Mouse (Mus musculus) intestine, postnatal 0 days (tissue): ENCODE data around the gene Abcc2. TPM values are rescaled to one million over a fixed set of nuclear protein-coding genes. Genes with fewer than 3 reads are reported as not detected.

ENCODE experiments used
- ATAC-seq: fragments of 200-750 bp; cut with Nextera tagmentation; 2 replicates; pipeline ENCODE4 v1.8.0; 2017; ENCODE audit warnings: mild to moderate bottlenecking, moderate TSS enrichment, moderate library complexity
- H3K27ac ChIP-seq: fragments of 300-500 bp; sonication (generic); 2 replicates; pipeline ENCODE4 v1.5.1; 2014; ENCODE audit warnings: mild to moderate bottlenecking, low read depth, low read length, moderate library complexity
- H3K27me3 ChIP-seq: fragments of 300-500 bp; sonication (generic); replicated peaks from 2 replicates; pipeline ENCODE4 v1.6.1; 2014; ENCODE audit warnings: low read length, mixed read lengths; ENCODE audit not compliant: control insufficient read depth, insufficient read depth
- H3K36me3 ChIP-seq: fragments of 300-500 bp; sonication (generic); 2 replicates; pipeline ENCODE4 v1.6.1; 2014; ENCODE audit warnings: mild to moderate bottlenecking, moderate library complexity; ENCODE audit not compliant: control insufficient read depth, insufficient read depth
- H3K4me1 ChIP-seq: fragments of 300-500 bp; sonication (generic); replicated peaks from 2 replicates; pipeline ENCODE4 v1.6.1; 2014; ENCODE audit warnings: antibody characterized with exemption, low read length, mixed read lengths; ENCODE audit not compliant: control insufficient read depth, insufficient read depth
- H3K4me2 ChIP-seq: fragments of 300-500 bp; sonication (generic); replicated peaks from 2 replicates; pipeline ENCODE4 v1.6.1; 2014; ENCODE audit warnings: low read depth, mild to moderate bottlenecking, moderate library complexity
- H3K4me3 ChIP-seq: fragments of 300-500 bp; sonication (generic); 2 replicates; pipeline ENCODE4 v1.5.1; 2014; ENCODE audit warnings: low read depth, low read length
- H3K9ac ChIP-seq: fragments of 300-500 bp; sonication (generic); 2 replicates; pipeline ENCODE4 v1.6.1; 2014; ENCODE audit warnings: mild to moderate bottlenecking, low read depth, low read length
- H3K9me3 ChIP-seq: fragments of 300-500 bp; sonication (generic); 2 replicates; pipeline ENCODE4 v1.6.1; 2016; ENCODE audit warnings: mixed run types; ENCODE audit not compliant: control insufficient read depth
- CTCF ChIP-seq: sonication (generic); IDR thresholded peaks from 2 replicates; pipeline ENCODE4 v1.5.1; 2016; ENCODE audit warnings: low read depth, mild to moderate bottlenecking, control low read depth, antibody characterized with exemption, moderate library complexity
- WGBS: fragments of 180-500 bp; shearing (Covaris S2); extraction: QIAGEN DNeasy Blood & Tissue Kit; methylation state at CpG from one replicate; pipeline ENCODE4 v1.1.7; 2014; 5-methylcytosine and 5-hydroxymethylcytosine counted together
- polyA plus RNA-seq: library from polyadenylated mRNA; unstranded; fragments of >200 nt; fragmentation: Nextera tagmentation; extraction: Ambion mirVana; gene quantifications from 2 replicates; pipeline ENCODE4 v1.2.1, GENCODE M21; 2015

Abcc2 gene
- polyA plus RNA-seq, 1 experiment from 2014 or later = 90.5 TPM

DNA sequence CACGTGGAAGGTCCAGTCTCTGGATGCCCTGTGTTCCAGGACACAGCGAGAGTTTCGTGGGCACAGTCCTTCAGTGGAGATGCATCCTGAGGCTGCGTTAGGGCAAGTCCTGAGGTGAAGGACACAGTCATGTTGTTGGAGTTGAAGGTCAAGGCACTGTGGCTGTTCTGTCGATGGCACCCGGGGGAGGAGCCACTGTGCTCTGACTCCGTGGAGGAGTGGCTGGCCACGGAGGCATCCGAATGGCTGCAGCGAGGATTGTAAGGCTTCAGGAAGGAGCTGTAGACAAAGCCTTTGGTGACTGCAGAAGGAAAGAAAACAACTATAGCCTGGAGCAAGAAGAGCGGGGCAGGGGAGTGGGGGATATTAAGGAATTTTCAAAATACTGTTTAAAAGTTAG lies 68.0 kb downstream of the Abcc2 start:
- H3K9me3 ChIP-seq = no peaks in the 10 kb centered on the region
- no peaks in the 10 kb centered on the region for H3K27me3 ChIP-seq
- no peak overlapping the region for H3K4me3 ChIP-seq
- TF ChIP-seq CTCF = no peak
- H3K9ac ChIP-seq = no peak overlapping the region
- no peak for ATAC-seq
- no peaks in the 10 kb centered on the region for H3K4me1 ChIP-seq
- H3K4me2 ChIP-seq = no peak overlapping the region
- WGBS = 90% methylated on average over 11 of the region's 11 CpGs
- no peak overlapping the region for H3K27ac ChIP-seq
- peaks cover 92% of the 10 kb centered on the region for H3K36me3 ChIP-seq

DNA sequence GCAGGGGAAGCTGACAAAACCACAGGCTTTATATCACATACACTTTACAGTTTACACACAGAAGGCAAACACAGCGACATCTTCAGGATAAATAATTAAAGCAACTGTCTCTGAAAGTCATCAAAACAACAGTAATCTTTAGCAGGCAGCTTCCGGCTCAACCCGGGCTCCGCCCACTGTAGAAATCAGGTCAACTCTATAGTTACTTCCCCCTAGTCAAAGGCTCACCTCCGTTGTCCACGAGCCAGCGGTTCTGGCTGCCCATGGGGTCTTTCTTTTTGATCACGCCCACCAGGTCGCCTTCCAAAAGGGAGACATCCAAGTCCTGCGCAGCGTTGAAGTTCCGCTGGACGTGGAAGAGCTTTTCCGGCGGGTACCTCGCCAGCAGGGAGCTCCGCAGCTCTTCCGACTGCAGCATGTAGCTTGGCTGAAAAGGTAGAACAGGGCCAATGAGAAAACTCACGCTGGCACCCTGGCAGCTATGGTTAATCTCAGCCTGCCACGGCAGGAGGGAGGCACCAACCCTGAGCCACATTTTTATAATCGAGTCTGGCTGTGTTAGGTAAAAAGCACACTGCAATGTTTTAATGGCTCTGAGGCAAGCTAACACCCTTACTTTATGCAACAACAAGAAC lies 70.1 kb downstream of the Abcc2 start:
- Histone ChIP-seq H3K36me3 (peaks cover 95% of the 10 kb centered on the region), H3K4me3 (no peak overlapping the region), H3K27ac (no peak overlapping the region), H3K9ac (no peak overlapping the region), H3K4me2 (no peak overlapping the region), H3K4me1 (no peaks in the 10 kb centered on the region), H3K27me3 (no peaks in the 10 kb centered on the region), H3K9me3 (no peaks in the 10 kb centered on the region)
- ATAC-seq = no peak
- 0 out of 2 replicates have a peak, but pooled peaks have one; percentile 28 for TF ChIP-seq CTCF
- 81% methylated on average over 21 of the region's 21 CpGs for WGBS

DNA sequence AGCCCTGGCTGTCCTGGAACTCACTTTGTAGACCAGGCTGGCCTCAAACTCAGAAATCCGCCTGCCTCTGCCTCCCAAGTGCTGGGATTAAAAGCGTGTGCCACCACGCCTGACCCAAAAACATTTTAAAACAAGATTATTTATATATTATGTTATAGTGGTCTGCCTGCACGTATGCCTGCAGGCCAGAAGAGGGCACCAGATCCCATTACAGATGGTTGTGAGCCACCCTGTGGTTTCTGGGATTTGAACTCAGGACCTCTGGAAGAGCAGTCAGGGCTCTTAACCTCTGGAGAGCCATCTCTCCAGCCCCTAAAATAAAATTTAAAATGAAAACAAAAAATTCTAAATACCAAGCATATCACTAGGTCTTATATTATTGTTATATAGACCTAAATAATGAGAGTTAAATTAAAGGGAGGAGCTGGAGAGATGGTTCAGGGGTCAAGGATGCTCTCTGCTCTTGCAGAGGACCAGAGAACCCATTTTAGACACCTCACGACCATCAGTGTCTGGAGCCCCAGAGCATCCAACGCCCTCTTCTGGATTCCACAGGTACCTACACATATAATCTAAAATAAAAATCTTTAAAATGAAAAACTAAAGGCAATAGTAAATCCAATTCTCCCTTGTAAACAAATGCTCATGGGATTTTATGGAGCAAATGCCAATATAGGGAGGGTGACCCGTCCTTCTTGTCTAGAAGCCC lies 71.0 kb downstream of the Abcc2 start:
- H3K27ac ChIP-seq = no peak overlapping the region
- H3K4me1 ChIP-seq = no peaks in the 10 kb centered on the region
- H3K36me3 ChIP-seq = peaks cover 87% of the 10 kb centered on the region
- 75% methylated on average over 7 of the region's 7 CpGs for WGBS
- no peak overlapping the region for H3K9ac ChIP-seq
- peak; percentile 66 for TF ChIP-seq CTCF
- no peaks in the 10 kb centered on the region for H3K27me3 ChIP-seq
- no peak for ATAC-seq
- H3K9me3 ChIP-seq = no peaks in the 10 kb centered on the region
- no peak overlapping the region for H3K4me3 ChIP-seq
- H3K4me2 ChIP-seq = no peak overlapping the region

DNA sequence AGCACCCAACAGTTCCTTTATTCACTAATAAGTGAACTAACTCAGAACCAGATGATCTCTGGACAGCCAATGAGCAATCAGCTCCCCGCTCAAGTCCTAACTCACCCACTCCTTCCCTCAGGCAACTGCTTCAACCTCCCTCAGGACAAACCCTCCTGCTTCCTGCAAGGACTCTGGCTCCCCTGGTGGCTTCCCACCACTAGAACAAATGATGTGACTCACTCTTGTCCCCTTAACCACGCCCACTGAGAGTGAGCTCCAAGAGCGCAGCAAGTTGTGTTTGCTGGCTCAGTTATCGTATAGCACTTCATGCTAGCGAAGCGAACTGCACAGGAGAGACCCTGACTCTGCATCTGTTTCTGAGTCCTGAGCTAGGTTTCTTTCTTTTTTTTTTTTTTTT lies 75.4 kb downstream of the Abcc2 start:
- ATAC-seq = peak; percentile 70
- H3K4me1 ChIP-seq = no peaks in the 10 kb centered on the region
- no peaks in the 10 kb centered on the region for H3K27me3 ChIP-seq
- H3K9ac ChIP-seq = no peak overlapping the region
- peak; percentile 72 for TF ChIP-seq CTCF
- H3K27ac ChIP-seq = no peak overlapping the region
- no peak overlapping the region for H3K4me2 ChIP-seq
- H3K9me3 ChIP-seq = no peaks in the 10 kb centered on the region
- WGBS = 65% methylated on average over 6 of the region's 6 CpGs
- no peak overlapping the region for H3K4me3 ChIP-seq
- H3K36me3 ChIP-seq = peaks cover 86% of the 10 kb centered on the region

- 92% methylated on average over 4 of the region's 4 CpGs for WGBS
- Histone ChIP-seq H3K9ac (no peak overlapping the region), H3K36me3 (peaks cover 79% of the 10 kb centered on the region), H3K27me3 (no peaks in the 10 kb centered on the region), H3K9me3 (no peaks in the 10 kb centered on the region), H3K4me2 (no peak overlapping the region), H3K4me1 (no peaks in the 10 kb centered on the region), H3K4me3 (no peak overlapping the region), H3K27ac (no peak overlapping the region)
- no peak for ATAC-seq
- TF ChIP-seq CTCF = no peak
These were observed 88.4 kb downstream of the Abcc2 start for GRCm38 (mm10) chr19:43870418-43870817.

GRCm38 (mm10) chr19:43874351-43874750 lies 92.4 kb downstream of the Abcc2 start:
- ATAC-seq = no peak
- TF ChIP-seq CTCF = no peak
- H3K36me3 ChIP-seq = peaks cover 41% of the 10 kb centered on the region
- H3K4me2 ChIP-seq = no peak overlapping the region
- H3K27me3 ChIP-seq = no peaks in the 10 kb centered on the region
- no peak overlapping the region for H3K4me3 ChIP-seq
- H3K9me3 ChIP-seq = no peaks in the 10 kb centered on the region
- no peak overlapping the region for H3K9ac ChIP-seq
- peaks cover 14% of the 10 kb centered on the region for H3K4me1 ChIP-seq
- no peak overlapping the region for H3K27ac ChIP-seq
- WGBS = 91% methylated on average over 11 of the region's 11 CpGs
